Mouse (Mus musculus): ENCODE measurements around the gene Kcng4.

DNA sequence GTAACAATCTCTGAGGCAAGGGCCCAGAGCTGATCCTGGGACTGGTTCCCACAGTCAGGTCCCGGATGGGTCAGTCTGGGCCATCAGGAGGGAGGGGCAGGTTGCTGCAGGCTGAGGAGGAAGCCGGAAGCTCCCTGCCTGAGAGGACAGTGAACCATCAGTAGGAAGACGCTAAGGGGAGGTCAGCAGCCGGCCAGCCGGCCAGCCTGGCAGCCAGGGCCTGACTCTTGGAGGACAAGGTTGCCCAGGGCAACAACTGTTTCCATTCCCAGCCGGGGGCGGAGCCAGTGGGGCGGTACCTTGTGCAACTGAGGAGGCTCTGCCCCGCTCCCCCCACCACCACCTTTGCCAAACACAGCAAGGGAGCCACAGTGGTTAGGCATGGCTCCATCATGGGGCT is 25.6 kb upstream of the Kcng4 start:
- TF ChIP-seq CTCF (IDR thresholded peaks at IDR 0.05; ENCODE audit: low read depth) = no peak
- no peak for TF ChIP-seq EP300 (IDR thresholded peaks at IDR 0.05; ENCODE audit: low read depth)
